In genomic region chr10:117792141-117793091, GRCm38 (mm10) we compare ENCODE assay signal across 8 mouse cellular contexts. TPM values are rescaled to one million over a fixed set of nuclear protein-coding genes. Genes with fewer than 3 reads are reported as not detected.
DNase-seq lines count a peak whose midpoint lies in the region; ATAC-seq lines count a peak whose summit lies in the region.

Gene Nup107 (minus strand): TSS chr10:117792705.

- ATAC-seq in inflammation-experienced regulatory T-cells, adult 6 months = peak; percentile 96
- ATAC-seq in megakaryocyte-erythroid progenitor cell, adult 5-6 weeks (replicated peaks; ENCODE audit: low FRiP score, low TSS enrichment, poor library complexity, severe bottlenecking) = peak; percentile 87

- peak; percentile 100 for DNase-seq in adrenal gland, adult (ENCODE audit: inconsistent age in 2 of 2, low spot score in 1 of 2)
- DNase-seq in embryo, embryonic 10.5 days (ENCODE audit: low spot score) = peak; percentile 100
- DNase-seq in gastrocnemius, postnatal 14 days = peak; percentile 100
- DNase-seq in left cerebral cortex, postnatal 10 days (ENCODE audit: extremely low spot score in 1 of 2, low spot score in 2 of 2) = peak; percentile 100
- DNase-seq in right cerebral cortex, postnatal 25 days = peak; percentile 100
- DNase-seq in urinary bladder, postnatal 4 days (ENCODE audit: low spot score in 2 of 2) = peak; percentile 100

- intact Hi-C loops in gastrocnemius, postnatal 14 days (cut with DNase I; ENCODE audit: low total_unique reads) = no loop called here
- intact Hi-C loops in left cerebral cortex, postnatal 10 days (cut with DNase I) = loop anchor here (5.0 kb wide), 1 partner anchor 315 kb away; no protein-coding TSS in a partner anchor

RNA-seq across cellular contexts. Expression of gene Nup107, which starts in this region (rescaled TPM):
- total RNA-seq in gastrocnemius, postnatal 14 days (2021) = 1 to 10 TPM; 7.0 to 7.6 TPM
- polyA plus RNA-seq in inflammation-experienced regulatory T-cells, adult 6 months (2017; shearing (Covaris generic)) = 10 to 100 TPM; 48.5 to 73.1 (median 57.4) TPM
- total RNA-seq in left cerebral cortex, postnatal 10 days (2021) = 10 to 100 TPM; 16.8 to 18.0 TPM
- total RNA-seq in megakaryocyte-erythroid progenitor cell, adult 5-6 weeks (2014; fragmentation: Nextera tagmentation) = 87.2 and 100 TPM in 2 replicates
- 128 and 133 TPM in 2 replicates for total RNA-seq in megakaryocyte-erythroid progenitor cell, adult 5-6 weeks (2017)

Comparison
In these comparisons a context has a peak if more than half of its experiments do, and no peak if none do; other contexts are left out.
1. Peak in every context shown above with its lines: DNase-seq and ATAC-seq.
2. RNA of gene Nup107 (total RNA-seq): 87.2 to 133 TPM in megakaryocyte-erythroid progenitor cell, adult 5-6 weeks; 16.8 to 18.0 TPM in left cerebral cortex, postnatal 10 days and 7.0 to 7.6 TPM in gastrocnemius, postnatal 14 days; every median in the first group is over 4 times any median in the second.